In the genomic region with DNA sequence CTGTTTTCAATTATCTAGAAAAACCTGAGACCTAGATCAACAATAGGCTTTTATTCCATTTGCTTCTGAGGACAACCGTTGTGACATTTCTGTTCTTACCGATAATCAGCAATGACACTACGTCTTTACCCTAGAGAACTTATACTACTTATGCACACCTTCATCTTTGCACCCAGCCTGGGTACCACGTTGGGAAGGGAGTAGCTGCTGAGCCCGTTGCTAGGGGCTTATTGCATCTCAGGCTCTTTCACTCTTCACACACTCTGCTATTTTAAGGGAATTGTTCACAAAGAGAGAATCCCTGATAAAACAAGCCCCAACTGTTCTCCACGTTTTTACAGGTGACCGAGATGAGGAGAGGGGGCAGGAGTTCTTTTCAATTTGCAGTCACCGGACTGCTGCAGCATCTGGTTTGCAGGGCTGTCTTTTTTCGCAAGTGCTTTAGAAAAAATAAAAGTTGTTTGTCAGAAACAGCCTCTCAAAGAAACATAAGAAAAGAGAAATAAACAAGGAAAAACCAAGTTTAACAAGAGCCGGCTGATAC, we compare ENCODE assay signal across 24 mouse cellular contexts.
DNase-seq lines count a peak whose midpoint lies in the region; ATAC-seq lines count a peak whose summit lies in the region.
"Had no signal": no experiment of that assay in that cellular context is flagged by ENCODE, and none has a peak within 500 bp of the region (broad histone marks: within the 10 kb centered on the region; RNA-seq: fewer than 3 reads in every experiment).

No protein-coding gene starts in this region.

- ATAC-seq in neural tube, embryonic 13.5 days (ENCODE audit: low read depth), result no peak
- 0 out of 2 replicates have a peak, but pooled peaks have one; percentile 39 for ATAC-seq in forebrain, embryonic 16.5 days
- ATAC-seq: activated CD4-positive, CD25-positive, alpha-beta regulatory T cell, adult 4 months; CD4-positive, CD25-positive, alpha-beta regulatory T cell, adult 4 months; liver, postnatal 0 days; Patski had no signal

- no peak overlapping the region for H3K9ac ChIP-seq in neural tube, embryonic 13.5 days
- no peak overlapping the region for H3K9ac ChIP-seq in forebrain, embryonic 16.5 days (replicated peaks; ENCODE audit: low read depth, low read length)
- H3K9ac ChIP-seq: liver, postnatal 0 days had no signal

- peaks cover 30% of the 10 kb centered on the region for H3K4me1 ChIP-seq in neural tube, embryonic 13.5 days (replicated peaks)
- H3K4me1 ChIP-seq in forebrain, embryonic 16.5 days (replicated peaks; ENCODE audit: control insufficient read depth, insufficient read depth, low read length), result peaks cover 12% of the 10 kb centered on the region
- H3K4me1 ChIP-seq: megakaryocyte, embryonic 14.5 days had no signal

- intact Hi-C loops in heart, postnatal 25 days (cut with DNase I), result no loop called here

- no peaks in the 10 kb centered on the region for H3K36me3 ChIP-seq in neural tube, embryonic 13.5 days
- H3K36me3 ChIP-seq in forebrain, embryonic 16.5 days (ENCODE audit: control insufficient read depth, insufficient read depth), result no peaks in the 10 kb centered on the region

- no peaks in the 10 kb centered on the region for H3K9me3 ChIP-seq in neural tube, embryonic 13.5 days
- H3K9me3 ChIP-seq in forebrain, embryonic 16.5 days (ENCODE audit: control insufficient read depth, low read length), result no peaks in the 10 kb centered on the region

- WGBS in neural tube, embryonic 13.5 days, result 69% methylated on average over 10 of the region's 10 CpGs
- 32% methylated on average over 10 of the region's 10 CpGs for WGBS in forebrain, embryonic 16.5 days

- H3K4me2 ChIP-seq in neural tube, embryonic 13.5 days, result no peak overlapping the region
- no peak overlapping the region for H3K4me2 ChIP-seq in forebrain, embryonic 16.5 days (ENCODE audit: low read length)
- H3K4me2 ChIP-seq: heart, embryonic 11.5 days had no signal

- H3K27ac ChIP-seq in neural tube, embryonic 13.5 days (replicated peaks), result peak overlapping the region; percentile 76; the same call in 1 of the 2 replicates
- H3K27ac ChIP-seq in forebrain, embryonic 16.5 days (ENCODE audit: low read length), result no peak overlapping the region
- H3K27ac ChIP-seq: kidney, postnatal 0 days had no signal

- H3K27me3 ChIP-seq in neural tube, embryonic 13.5 days, result peaks cover 9% of the 10 kb centered on the region; the same call in 1 of the 2 replicates
- no peaks in the 10 kb centered on the region for H3K27me3 ChIP-seq in forebrain, embryonic 16.5 days (replicated peaks; ENCODE audit: control insufficient read depth, insufficient read depth, low read length)
- H3K27me3 ChIP-seq: megakaryocyte, embryonic 14.5 days; Patski had no signal

- no peak overlapping the region for H3K4me3 ChIP-seq in neural tube, embryonic 13.5 days
- no peak overlapping the region for H3K4me3 ChIP-seq in forebrain, embryonic 16.5 days (replicated peaks; ENCODE audit: low read length)
- H3K4me3 ChIP-seq: megakaryocyte, embryonic 14.5 days; myocyte had no signal

- DNase-seq in heart, adult 11 months, result peak; percentile 76
- DNase-seq in heart, adult 8-10 months (ENCODE audit: low spot score), result no peak
- DNase-seq in neural tube, embryonic 10.5 days (ENCODE audit: extremely low spot score, low spot score), result no peak
- DNase-seq in gastrocnemius, postnatal 10 days, result no peak
- DNase-seq in retina, embryonic 14.5 days (ENCODE audit: low spot score), result no peak
- no peak for DNase-seq in heart, postnatal 25 days (ENCODE audit: low spot score)
- DNase-seq: adrenal gland, postnatal 10 days; cerebellum, adult 9-10 months; heart, postnatal 14 days; kidney, adult 18-20 months; liver; liver, postnatal 0 days; lung, postnatal 10 days; thymus, adult 18-20 months; thymus, postnatal 4 days had no signal
